Mouse (Mus musculus) erythroid progenitor cell, adult 5-6 weeks (primary cell): ENCODE measurements at regions not wholly inside any gene's neighbourhood (a gene's known extent, or its start where the extent isn't known, plus 50 kb on each side); places are given as distances from the start of the nearest gene placed in this dataset.
"Not testable (repeated sequence)": the region's sequence is repeated elsewhere in the genome, so short reads cannot be mapped to it uniquely, and the experiment has no call there.

ENCODE experiments used
- ATAC-seq: replicated peaks from 2 replicates; pipeline ENCODE4 v1.8.0; 2016; ENCODE audit warnings: moderate number of reproducible peaks, mild to moderate bottlenecking, moderate TSS enrichment, inconsistent platforms; ENCODE audit not compliant: poor library complexity, low FRiP score, severe bottlenecking

- ATAC-seq: no peak
Observed at GRCm38 (mm10) chr9:43505856-43506255, 195.2 kb downstream of the Trim29 start.

DNA sequence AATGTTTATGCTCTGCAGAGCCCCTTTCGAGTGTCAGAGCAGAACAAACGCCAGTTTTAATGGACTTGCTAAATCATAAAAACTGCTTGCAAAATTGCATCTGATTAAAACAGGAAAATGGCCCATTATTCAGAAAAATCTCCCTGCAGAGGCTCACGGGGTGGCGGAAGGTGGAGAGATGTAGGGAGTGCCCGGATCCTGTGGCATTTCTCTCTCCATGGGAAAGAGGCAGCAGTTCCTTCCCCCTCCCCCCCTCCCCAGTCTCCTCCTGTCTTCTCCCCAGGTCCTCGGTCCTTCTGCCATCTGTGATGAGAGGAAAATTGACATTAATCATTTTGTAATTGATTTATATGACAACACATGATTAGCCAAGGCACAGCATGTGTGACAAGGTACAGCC is 195.6 kb downstream of the Trim29 start:
- ATAC-seq: no peak

DNA sequence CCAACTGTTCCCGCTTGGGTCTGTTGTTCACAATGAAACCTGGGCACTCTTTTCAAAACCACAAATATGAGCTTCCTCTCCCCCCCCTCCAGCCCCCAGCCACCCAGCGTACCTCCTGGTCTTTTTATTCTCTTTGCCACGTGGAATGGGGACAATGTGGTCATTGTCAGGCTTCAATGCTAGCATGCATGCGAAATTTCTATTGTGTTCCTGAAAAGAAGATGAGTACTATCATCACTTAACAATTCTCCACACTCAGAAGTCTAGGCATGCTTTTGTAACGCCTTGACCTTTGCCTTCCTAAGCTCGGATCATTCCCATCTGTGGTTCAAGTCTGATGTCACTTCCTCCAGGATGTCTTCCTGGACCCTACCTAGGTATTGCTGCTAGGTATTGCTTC is 202.2 kb downstream of the Trim29 start:
- no peak for ATAC-seq

DNA sequence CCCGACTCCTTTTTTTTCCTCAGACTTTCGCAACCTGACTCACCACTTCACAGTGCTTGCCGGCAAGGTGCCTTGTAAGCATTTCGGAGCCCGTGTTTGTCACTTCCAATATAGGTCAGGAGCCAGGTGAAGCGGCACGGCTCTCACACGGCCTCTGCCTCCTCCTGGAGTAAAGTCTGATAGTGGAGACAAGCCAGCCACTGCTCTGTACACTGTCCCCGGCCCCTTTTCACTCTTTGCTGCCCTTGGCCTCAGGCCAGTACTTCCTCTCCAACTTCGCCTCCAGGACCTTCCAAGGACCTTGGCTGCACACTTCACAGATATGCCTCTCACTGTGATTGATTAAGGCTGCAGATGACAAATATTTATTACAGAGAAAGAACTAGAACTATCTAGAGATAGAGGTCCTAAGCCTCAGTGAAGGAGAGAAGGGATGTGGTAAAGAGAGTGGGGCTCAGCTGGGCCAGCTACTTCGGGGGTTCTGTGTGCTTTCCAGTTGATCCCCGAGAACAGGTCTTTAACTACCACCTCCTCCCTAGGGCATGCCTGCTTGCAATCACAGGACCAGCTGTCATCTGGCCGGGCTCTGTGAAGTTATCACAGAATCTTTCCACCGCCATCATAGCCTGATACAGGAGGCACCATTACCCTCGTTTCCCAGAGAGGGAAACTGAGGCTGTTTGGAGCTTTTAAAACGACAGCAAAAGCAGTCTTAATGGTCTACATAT is 204.2 kb downstream of the Trim29 start:
- ATAC-seq: no peak

DNA sequence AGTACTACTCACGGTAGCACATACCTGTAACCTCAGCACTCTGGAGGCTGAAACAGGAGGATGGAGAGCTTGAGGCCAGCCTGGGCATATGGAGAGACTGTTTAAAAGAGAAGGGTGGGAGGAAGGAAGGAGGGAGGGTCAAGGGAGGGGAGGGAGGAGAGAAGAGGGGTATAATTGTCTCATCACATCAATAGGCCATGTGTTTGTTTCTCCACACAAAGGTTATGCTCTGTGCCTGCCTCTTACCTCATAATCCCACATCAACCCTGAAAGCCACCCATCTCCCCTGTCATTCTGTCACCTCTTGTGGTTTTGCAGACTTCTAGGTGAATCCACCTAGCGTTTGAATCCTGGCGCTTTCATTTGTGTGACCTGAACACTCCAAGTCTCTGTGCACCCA is 210.3 kb downstream of the Trim29 start:
- ATAC-seq: no peak

DNA sequence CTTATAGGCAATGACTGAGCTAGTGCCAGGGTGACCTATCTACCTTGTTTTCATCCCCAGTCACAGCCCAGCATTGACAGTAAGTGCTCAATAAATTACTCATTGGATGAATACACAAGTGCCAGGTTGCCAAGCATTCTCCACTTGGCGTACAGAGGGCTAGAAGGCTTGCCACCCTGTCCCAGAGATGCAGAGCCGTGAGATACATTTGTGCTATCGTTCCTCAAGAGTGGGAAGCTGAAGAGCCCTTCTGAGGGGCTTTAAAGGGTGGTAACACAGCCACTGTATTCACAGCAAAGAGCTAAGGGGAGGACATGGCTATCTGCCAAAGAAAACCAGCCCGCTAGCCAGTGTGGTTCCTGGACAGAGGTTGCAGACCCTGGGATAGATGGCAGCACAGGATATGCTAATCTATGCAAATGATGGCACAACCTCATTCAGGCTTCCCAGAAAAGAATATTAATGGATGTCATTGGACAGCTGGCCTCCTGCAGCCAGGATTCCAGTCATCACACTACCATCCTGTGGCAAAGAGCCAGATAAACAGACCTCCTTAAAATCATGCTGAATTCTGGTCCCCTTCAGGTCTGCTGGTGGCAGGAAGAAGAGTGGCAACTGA is 214.4 kb downstream of the Trim29 start:
- ATAC-seq: no peak

DNA sequence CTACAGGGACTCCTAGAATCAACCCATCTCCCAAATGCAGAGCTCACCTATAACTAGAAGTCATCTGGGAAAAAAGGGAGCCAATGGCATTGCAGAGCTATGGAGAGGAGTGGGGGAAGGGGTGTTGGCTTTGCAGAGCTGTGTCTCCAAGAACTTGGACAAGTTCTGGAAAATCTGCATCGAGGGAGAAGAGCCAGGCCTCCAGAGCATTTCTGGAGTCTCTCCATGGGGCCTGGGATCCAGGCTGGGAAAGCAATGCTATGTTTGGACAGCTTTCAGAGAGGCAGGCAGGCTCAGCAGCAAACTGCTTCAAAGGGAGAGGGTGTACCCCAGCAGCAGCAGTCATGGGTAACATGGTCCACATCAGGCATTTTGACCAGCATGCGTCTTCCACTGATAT is 211.6 kb upstream of the Nectin1 start:
- ATAC-seq: no peak

GRCm38 (mm10) chr9:43535967-43536366 is 207.8 kb upstream of the Nectin1 start:
- ATAC-seq: no peak

GRCm38 (mm10) chr9:43537121-43537520 is 206.7 kb upstream of the Nectin1 start:
- ATAC-seq: no peak

GRCm38 (mm10) chr9:43540131-43540530 is 203.7 kb upstream of the Nectin1 start:
- ATAC-seq: no peak

DNA sequence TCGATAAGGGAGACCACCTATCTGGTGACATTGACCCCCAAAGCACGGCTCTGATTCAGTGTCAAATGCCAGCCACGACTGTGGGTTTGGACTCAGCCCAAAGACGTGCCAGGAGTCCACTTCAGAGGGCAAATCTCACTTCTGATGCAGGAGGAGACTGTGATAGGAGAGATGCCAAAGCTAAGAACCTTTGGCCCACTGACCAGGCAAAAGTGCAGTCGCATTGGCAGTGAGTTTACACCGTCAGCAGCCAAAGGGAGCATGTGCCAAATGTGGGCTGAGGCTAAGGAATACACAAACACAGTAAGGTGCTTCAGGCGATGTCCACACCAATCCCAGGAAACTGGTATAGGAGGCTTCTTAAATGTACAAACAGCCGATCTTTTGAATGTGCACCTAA is 202.6 kb upstream of the Nectin1 start:
- ATAC-seq: no peak

DNA sequence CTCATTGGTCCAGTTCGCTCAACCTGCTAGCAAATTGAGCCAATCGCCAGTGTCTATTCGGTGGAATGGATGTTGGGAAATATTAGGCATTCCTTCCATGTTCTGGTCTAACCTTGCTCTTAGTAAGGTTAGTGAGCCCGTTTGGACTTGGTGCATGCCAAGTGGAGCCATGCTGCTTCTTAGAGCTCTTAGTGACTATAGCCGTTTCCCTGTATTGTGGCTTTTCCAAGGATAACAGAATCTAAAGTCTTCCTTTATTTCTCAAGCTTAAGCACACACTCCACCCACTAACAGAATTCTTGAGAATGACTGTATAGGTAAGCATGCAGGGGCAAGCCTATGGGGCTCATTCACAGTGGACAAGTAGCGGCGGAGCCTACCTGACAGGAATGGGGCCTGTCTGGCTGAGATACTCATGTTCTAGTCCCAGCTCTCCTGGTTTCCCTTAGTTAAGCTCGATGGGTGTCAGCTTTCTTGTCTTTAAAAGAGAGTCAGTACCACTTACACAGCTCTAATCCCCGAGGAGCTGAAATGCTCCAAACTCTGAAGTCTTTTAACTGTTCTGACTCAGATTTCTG is 201.6 kb upstream of the Nectin1 start:
- ATAC-seq: no peak

GRCm38 (mm10) chr9:43545081-43545565 is 198.7 kb upstream of the Nectin1 start:
- no peak for ATAC-seq

- ATAC-seq: no peak
Observed at GRCm38 (mm10) chr9:43548883-43549282, 194.9 kb upstream of the Nectin1 start.

DNA sequence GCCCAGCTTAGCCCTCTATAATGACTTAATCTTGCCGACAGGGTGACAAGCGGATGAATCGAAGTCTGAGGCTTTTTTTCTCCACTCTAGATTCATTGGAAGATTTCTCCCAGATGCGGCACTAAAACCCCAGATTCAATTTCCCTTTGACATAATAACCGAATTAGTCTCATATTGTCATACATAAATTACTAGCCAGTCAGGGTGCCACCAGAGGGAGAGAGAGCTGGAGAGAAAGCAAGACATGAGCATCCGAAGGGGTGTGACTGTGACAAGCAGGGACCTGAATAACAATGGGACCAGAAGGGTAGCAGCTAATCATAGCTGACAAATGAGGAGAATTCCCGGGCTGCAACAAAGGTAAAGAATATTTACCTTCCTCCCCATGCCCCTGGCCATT is 194.5 kb upstream of the Nectin1 start:
- ATAC-seq: no peak

GRCm38 (mm10) chr9:43552758-43553157 is 191.0 kb upstream of the Nectin1 start:
- not testable (repeated sequence) for ATAC-seq

DNA sequence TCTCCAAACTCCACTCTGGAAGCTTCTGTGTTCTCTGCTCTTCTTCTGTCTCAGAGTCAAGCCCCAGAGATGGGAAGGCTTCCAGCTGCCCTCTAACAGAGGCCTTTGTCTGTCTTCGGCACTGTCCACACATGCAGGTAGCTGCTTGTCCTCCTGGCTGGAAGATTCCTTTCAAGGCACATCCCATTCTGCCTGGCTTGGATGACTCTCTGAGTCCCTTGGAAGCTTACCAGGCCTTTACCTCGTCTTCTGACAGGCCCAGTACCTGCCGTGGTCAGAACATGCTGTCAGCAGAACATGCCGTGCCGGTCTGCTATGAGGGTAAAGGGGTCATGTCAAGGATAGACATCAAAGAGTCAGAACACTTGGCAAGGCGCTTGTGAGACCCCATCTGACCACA is 181.8 kb upstream of the Nectin1 start:
- no peak for ATAC-seq

- no peak for ATAC-seq
Observed at GRCm38 (mm10) chr9:43564239-43564906, 179.4 kb upstream of the Nectin1 start.

- no peak for ATAC-seq
Observed at GRCm38 (mm10) chr9:43568851-43569250, 174.9 kb upstream of the Nectin1 start.

- ATAC-seq: no peak
Observed at GRCm38 (mm10) chr9:43571086-43571485, 172.7 kb upstream of the Nectin1 start.

- no peak for ATAC-seq
Observed at GRCm38 (mm10) chr9:43575659-43576058, 168.1 kb upstream of the Nectin1 start.
